Mouse (Mus musculus) embryonic facial prominence, embryonic 12.5 days (tissue): ENCODE data around the gene Pex12. TPM values are rescaled to one million over a fixed set of nuclear protein-coding genes. Genes with fewer than 3 reads are reported as not detected.
"Not testable (repeated sequence)": the region's sequence is repeated elsewhere in the genome, so short reads cannot be mapped to it uniquely, and the experiment has no call there.

ENCODE experiments used
- ATAC-seq: fragments of 200-750 bp; cut with Nextera tagmentation; 2 replicates; pipeline ENCODE4 v1.8.0; 2017; ENCODE audit not compliant: insufficient number of reproducible peaks, insufficient read depth, low FRiP score, low TSS enrichment
- H3K27ac ChIP-seq: fragments of 300-500 bp; sonication (generic); 2 replicates; pipeline ENCODE4 v1.5.1; 2016; ENCODE audit warnings: mild to moderate bottlenecking
- H3K27me3 ChIP-seq: fragments of 300-500 bp; sonication (generic); 2 replicates; pipeline ENCODE4 v1.6.1; 2016; ENCODE audit warnings: mild to moderate bottlenecking, moderate library complexity
- H3K36me3 ChIP-seq: fragments of 300-500 bp; sonication (generic); 2 replicates; pipeline ENCODE4 v1.6.1; 2016; ENCODE audit warnings: mild to moderate bottlenecking
- H3K4me1 ChIP-seq: fragments of 300-500 bp; sonication (generic); 2 replicates; pipeline ENCODE4 v1.6.1; 2016
- H3K4me2 ChIP-seq: fragments of 300-500 bp; sonication (generic); replicated peaks from 2 replicates; pipeline ENCODE4 v1.6.1; 2016; ENCODE audit warnings: mild to moderate bottlenecking, moderate library complexity
- H3K4me3 ChIP-seq: fragments of 300-500 bp; sonication (generic); 2 replicates; pipeline ENCODE4 v1.5.1; 2016; ENCODE audit warnings: mild to moderate bottlenecking
- H3K9ac ChIP-seq: fragments of 300-500 bp; sonication (generic); 2 replicates; pipeline ENCODE4 v1.6.1; 2016; ENCODE audit warnings: mild to moderate bottlenecking, moderate library complexity
- H3K9me3 ChIP-seq: fragments of 300-500 bp; sonication (generic); 2 replicates; pipeline ENCODE4 v1.6.1; 2016; ENCODE audit warnings: mild to moderate bottlenecking, moderate library complexity
- WGBS: fragments of 180-500 bp; shearing (Covaris S2); methylation state at CpG from one replicate; pipeline ENCODE4 v1.1.7; 2016; 5-methylcytosine and 5-hydroxymethylcytosine counted together
- polyA plus RNA-seq: library from polyadenylated mRNA; unstranded; fragments of >200 nt; fragmentation: Nextera tagmentation; extraction: Ambion mirVana; gene quantifications from 2 replicates; pipeline ENCODE4 v1.2.1, GENCODE M21; 2016

The Pex12 gene
- polyA plus RNA-seq, 1 experiment from 2014 or later = 15.5 TPM

GRCm38 (mm10) chr11:83285627-83286026 is 16.8 kb downstream of the Pex12 start:
- Histone ChIP-seq H3K36me3 (no peaks in the 10 kb centered on the region), H3K27me3 (no peaks in the 10 kb centered on the region), H3K9ac (no peak overlapping the region), H3K4me2 (no peak overlapping the region), H3K9me3 (no peaks in the 10 kb centered on the region), H3K27ac (no peak overlapping the region), H3K4me1 (no peaks in the 10 kb centered on the region), H3K4me3 (no peak overlapping the region)
- ATAC-seq = no peak
- 93% methylated on average over 4 of the region's 4 CpGs for WGBS

- no peaks in the 10 kb centered on the region for H3K9me3 ChIP-seq
- no peak overlapping the region for H3K4me3 ChIP-seq
- H3K27me3 ChIP-seq = no peaks in the 10 kb centered on the region
- no peak for ATAC-seq
- 58% methylated on average over 2 of the region's 2 CpGs for WGBS
- H3K27ac ChIP-seq = no peak overlapping the region
- H3K4me2 ChIP-seq = no peak overlapping the region
- H3K36me3 ChIP-seq = no peaks in the 10 kb centered on the region
- no peak overlapping the region for H3K9ac ChIP-seq
- no peaks in the 10 kb centered on the region for H3K4me1 ChIP-seq
These were observed 20.3 kb downstream of the Pex12 start for GRCm38 (mm10) chr11:83282084-83282483.

- 75% methylated on average over 6 of the region's 6 CpGs for WGBS
- Histone ChIP-seq H3K27ac (no peak overlapping the region), H3K4me2 (no peak overlapping the region), H3K9ac (no peak overlapping the region), H3K4me3 (no peak overlapping the region), H3K4me1 (no peaks in the 10 kb centered on the region), H3K27me3 (no peaks in the 10 kb centered on the region), H3K9me3 (no peaks in the 10 kb centered on the region), H3K36me3 (no peaks in the 10 kb centered on the region)
- no peak for ATAC-seq
These were observed 22.7 kb downstream of the Pex12 start for GRCm38 (mm10) chr11:83279691-83280090.

GRCm38 (mm10) chr11:83279024-83279423 is 23.4 kb downstream of the Pex12 start:
- H3K9ac ChIP-seq = no peak overlapping the region
- H3K4me2 ChIP-seq = no peak overlapping the region
- no peak overlapping the region for H3K27ac ChIP-seq
- no peaks in the 10 kb centered on the region for H3K36me3 ChIP-seq
- no peak for ATAC-seq
- no peak overlapping the region for H3K4me3 ChIP-seq
- H3K9me3 ChIP-seq = no peaks in the 10 kb centered on the region
- WGBS = 83% methylated on average over 4 of the region's 4 CpGs
- H3K27me3 ChIP-seq = no peaks in the 10 kb centered on the region
- H3K4me1 ChIP-seq = no peaks in the 10 kb centered on the region

- 75% methylated on average over 7 of the region's 7 CpGs for WGBS
- no peak for ATAC-seq
- Histone ChIP-seq H3K4me1 (no peaks in the 10 kb centered on the region), H3K36me3 (no peaks in the 10 kb centered on the region), H3K27ac (no peak overlapping the region), H3K4me3 (no peak overlapping the region), H3K4me2 (no peak overlapping the region), H3K9me3 (no peaks in the 10 kb centered on the region), H3K27me3 (no peaks in the 10 kb centered on the region), H3K9ac (no peak overlapping the region)
These were observed 26.1 kb downstream of the Pex12 start for GRCm38 (mm10) chr11:83276251-83276650.

- H3K4me3 ChIP-seq = no peak overlapping the region
- H3K9ac ChIP-seq = no peak overlapping the region
- no peaks in the 10 kb centered on the region for H3K36me3 ChIP-seq
- no peaks in the 10 kb centered on the region for H3K9me3 ChIP-seq
- no peak for ATAC-seq
- no peaks in the 10 kb centered on the region for H3K27me3 ChIP-seq
- 24% methylated on average over 2 of the region's 2 CpGs for WGBS
- H3K4me2 ChIP-seq = no peak overlapping the region
- H3K4me1 ChIP-seq = no peaks in the 10 kb centered on the region
- no peak overlapping the region for H3K27ac ChIP-seq
These were observed 30.2 kb downstream of the Pex12 start for GRCm38 (mm10) chr11:83271951-83272843.

- peak; percentile 81 for ATAC-seq
- Histone ChIP-seq H3K4me1 (no peaks in the 10 kb centered on the region), H3K4me3 (peak overlapping the region; percentile 37), H3K9me3 (no peaks in the 10 kb centered on the region), H3K27me3 (no peaks in the 10 kb centered on the region), H3K36me3 (no peaks in the 10 kb centered on the region), H3K9ac (peak overlapping the region; percentile 28), H3K4me2 (peak overlapping the region; percentile 50), H3K27ac (peak overlapping the region; percentile 77)
- under 1% methylated on average over 26 of the region's 26 CpGs for WGBS
These were observed 31.0 kb downstream of the Pex12 start for GRCm38 (mm10) chr11:83271151-83271950.

GRCm38 (mm10) chr11:83270842-83271150 is 31.6 kb downstream of the Pex12 start:
- Histone ChIP-seq H3K4me2 (peak overlapping the region; percentile 50), H3K9ac (peak overlapping the region; percentile 28), H3K27me3 (no peaks in the 10 kb centered on the region), H3K9me3 (no peaks in the 10 kb centered on the region), H3K27ac (no peak overlapping the region; the same call in 1 of the 2 replicates), H3K36me3 (no peaks in the 10 kb centered on the region), H3K4me3 (peak overlapping the region; percentile 37), H3K4me1 (no peaks in the 10 kb centered on the region)
- ATAC-seq = peak; percentile 36; the same call in 1 of the 2 replicates
- under 1% methylated on average over 6 of the region's 6 CpGs for WGBS

- 58% methylated on average over 3 of the region's 3 CpGs for WGBS
- Histone ChIP-seq H3K27me3 (no peaks in the 10 kb centered on the region), H3K36me3 (no peaks in the 10 kb centered on the region), H3K4me3 (no peak overlapping the region), H3K4me2 (no peak overlapping the region), H3K27ac (no peak overlapping the region), H3K9ac (no peak overlapping the region), H3K4me1 (no peaks in the 10 kb centered on the region), H3K9me3 (no peaks in the 10 kb centered on the region)
- ATAC-seq = no peak
These were observed 39.2 kb downstream of the Pex12 start for GRCm38 (mm10) chr11:83263146-83263545.

GRCm38 (mm10) chr11:83262673-83263072 is 39.7 kb downstream of the Pex12 start:
- ATAC-seq = no peak
- no peak overlapping the region for H3K9ac ChIP-seq
- H3K4me2 ChIP-seq = no peak overlapping the region
- H3K36me3 ChIP-seq = no peaks in the 10 kb centered on the region
- H3K9me3 ChIP-seq = no peaks in the 10 kb centered on the region
- no peaks in the 10 kb centered on the region for H3K27me3 ChIP-seq
- WGBS = 90% methylated on average over 1 of the region's 1 CpGs
- H3K4me1 ChIP-seq = no peaks in the 10 kb centered on the region
- no peak overlapping the region for H3K27ac ChIP-seq
- H3K4me3 ChIP-seq = no peak overlapping the region

- 74% methylated on average over 5 of the region's 5 CpGs for WGBS
- H3K4me1 ChIP-seq, H3K4me2 ChIP-seq, H3K36me3 ChIP-seq, H3K27me3 ChIP-seq, H3K4me3 ChIP-seq, ATAC-seq, H3K9ac ChIP-seq, H3K9me3 ChIP-seq, H3K27ac ChIP-seq: not testable (repeated sequence)
These were observed 45.2 kb downstream of the Pex12 start for GRCm38 (mm10) chr11:83257211-83257610.
